Mouse (Mus musculus): ENCODE measurements around the gene Pls3. TPM values are rescaled to one million over a fixed set of nuclear protein-coding genes. Genes with fewer than 3 reads are reported as not detected.

Pls3 gene
- 75.8 and 84.1 TPM in 2 replicates for polyA plus RNA-seq (2016; fragmentation: Nextera tagmentation; extraction: Ambion mirVana)

GRCm38 (mm10) chrX:75874332-75875291, at the start of gene Pls3:
TSS of gene Pls3 (minus strand) at chrX:75875182.
- WGBS: 22% methylated on average over 34 of the region's 45 CpGs

DNA sequence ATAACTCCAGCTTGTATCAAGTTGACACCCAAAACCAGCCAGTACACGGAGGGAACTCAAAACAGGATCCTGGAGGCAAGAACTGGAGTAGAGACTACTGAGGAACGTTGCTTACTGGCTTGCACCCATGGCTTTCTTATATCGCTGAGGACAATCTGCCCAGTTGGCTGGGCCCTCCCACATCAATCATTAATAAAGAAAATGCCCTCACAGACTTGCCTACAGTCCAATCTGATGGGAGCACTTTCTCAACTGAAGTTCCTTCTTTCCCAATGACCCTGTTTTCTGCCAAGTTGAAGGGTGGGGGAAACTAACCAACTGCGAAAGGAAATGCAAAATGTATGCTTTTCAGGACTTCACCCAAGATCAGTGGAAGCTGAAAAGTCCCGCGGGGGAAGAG, 20.7 kb upstream of the Pls3 start:
- DNase-seq (ENCODE audit: low spot score): no peak
- Histone ChIP-seq H3K36me3 (no peaks in the 10 kb centered on the region), H3K4me1 (no peaks in the 10 kb centered on the region), H3K27me3 (ENCODE audit: low read depth, poor library complexity, severe bottlenecking) (no peaks in the 10 kb centered on the region), H3K27ac (replicated peaks) (no peak overlapping the region), H3K4me3 (no peak overlapping the region), H3K9me3 (replicated peaks) (no peaks in the 10 kb centered on the region)
- 65% methylated on average over 6 of the region's 6 CpGs for WGBS

More at GRCm38 (mm10) chrX:75874332-75875291, at the start of gene Pls3:
- peak; percentile 87 for DNase-seq (ENCODE audit: low spot score)
- peak within 1 kb of the TSS; percentile 60 for H3K4me3 ChIP-seq
- no peaks in the 10 kb centered on the region; the same call in 1 of the 2 replicates for H3K27me3 ChIP-seq (ENCODE audit: low read depth, poor library complexity, severe bottlenecking)
- no peaks in the 10 kb centered on the region; the same call in 1 of the 2 replicates for H3K4me1 ChIP-seq
- peak within 1 kb of the TSS; percentile 83 for H3K27ac ChIP-seq (replicated peaks)
- no peaks in the 10 kb centered on the region for H3K36me3 ChIP-seq
- no peaks in the 10 kb centered on the region for H3K9me3 ChIP-seq (replicated peaks)

GRCm38 (mm10) chrX:75875566-75875965, 584 bp upstream of the Pls3 start:
- Histone ChIP-seq H3K4me3 (peak overlapping the region; percentile 60), H3K27me3 (ENCODE audit: low read depth, poor library complexity, severe bottlenecking) (no peaks in the 10 kb centered on the region; the same call in 1 of the 2 replicates), H3K4me1 (no peaks in the 10 kb centered on the region; the same call in 1 of the 2 replicates), H3K36me3 (no peaks in the 10 kb centered on the region), H3K27ac (replicated peaks) (no peak overlapping the region), H3K9me3 (replicated peaks) (no peaks in the 10 kb centered on the region)
- DNase-seq (ENCODE audit: low spot score): no peak
- WGBS: 31% methylated on average over 5 of the region's 5 CpGs

DNA sequence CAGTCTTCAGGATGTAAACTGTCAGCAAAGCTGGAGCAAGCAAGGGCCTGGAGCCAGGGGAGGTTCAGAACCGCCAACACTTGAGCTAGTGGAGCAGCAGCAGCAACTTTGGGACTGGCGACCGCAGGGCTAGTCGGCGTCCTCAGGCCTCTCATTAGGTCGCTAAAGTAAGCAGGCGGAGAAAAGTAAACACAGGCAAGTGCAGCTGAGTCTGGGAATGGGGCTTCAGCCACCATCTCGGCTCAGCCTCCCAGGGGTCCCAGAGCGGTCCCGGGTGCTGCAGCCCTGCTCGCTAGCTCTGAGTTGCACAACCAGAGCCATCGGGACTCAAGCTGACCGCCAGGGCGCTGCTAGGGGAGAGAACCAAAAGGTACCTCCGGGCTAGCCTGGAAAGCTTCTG, 1.2 kb downstream of the Pls3 start:
- Histone ChIP-seq H3K4me3 (peak overlapping the region; percentile 60), H3K36me3 (no peaks in the 10 kb centered on the region), H3K27ac (replicated peaks) (peak overlapping the region; percentile 83), H3K27me3 (ENCODE audit: low read depth, poor library complexity, severe bottlenecking) (no peaks in the 10 kb centered on the region; the same call in 1 of the 2 replicates), H3K4me1 (no peaks in the 10 kb centered on the region; the same call in 1 of the 2 replicates), H3K9me3 (replicated peaks) (no peaks in the 10 kb centered on the region)
- 9% methylated on average over 15 of the region's 15 CpGs for WGBS
- peak; percentile 49 for DNase-seq (ENCODE audit: low spot score)

GRCm38 (mm10) chrX:75873253-75873652, 1.7 kb downstream of the Pls3 start:
- H3K4me3 ChIP-seq: peak overlapping the region; percentile 60

GRCm38 (mm10) chrX:75871855-75872254, 3.1 kb downstream of the Pls3 start:
- Histone ChIP-seq H3K36me3 (no peaks in the 10 kb centered on the region), H3K9me3 (replicated peaks) (no peaks in the 10 kb centered on the region), H3K27ac (replicated peaks) (no peak overlapping the region), H3K4me1 (no peaks in the 10 kb centered on the region; the same call in 1 of the 2 replicates), H3K4me3 (no peak overlapping the region), H3K27me3 (ENCODE audit: low read depth, poor library complexity, severe bottlenecking) (no peaks in the 10 kb centered on the region; the same call in 1 of the 2 replicates)
- WGBS: 83% methylated on average over 2 of the region's 2 CpGs
- DNase-seq (ENCODE audit: low spot score): no peak

More at GRCm38 (mm10) chrX:75873253-75873652, 1.7 kb downstream of the Pls3 start:
- no peaks in the 10 kb centered on the region for H3K36me3 ChIP-seq
- DNase-seq (ENCODE audit: low spot score): no peak
- 25% methylated on average over 4 of the region's 4 CpGs for WGBS
- peak overlapping the region; percentile 83; the same call in 1 of the 2 replicates for H3K27ac ChIP-seq (replicated peaks)
- no peaks in the 10 kb centered on the region for H3K9me3 ChIP-seq (replicated peaks)
- H3K27me3 ChIP-seq (ENCODE audit: low read depth, poor library complexity, severe bottlenecking): no peaks in the 10 kb centered on the region; the same call in 1 of the 2 replicates
- no peaks in the 10 kb centered on the region; the same call in 1 of the 2 replicates for H3K4me1 ChIP-seq

DNA sequence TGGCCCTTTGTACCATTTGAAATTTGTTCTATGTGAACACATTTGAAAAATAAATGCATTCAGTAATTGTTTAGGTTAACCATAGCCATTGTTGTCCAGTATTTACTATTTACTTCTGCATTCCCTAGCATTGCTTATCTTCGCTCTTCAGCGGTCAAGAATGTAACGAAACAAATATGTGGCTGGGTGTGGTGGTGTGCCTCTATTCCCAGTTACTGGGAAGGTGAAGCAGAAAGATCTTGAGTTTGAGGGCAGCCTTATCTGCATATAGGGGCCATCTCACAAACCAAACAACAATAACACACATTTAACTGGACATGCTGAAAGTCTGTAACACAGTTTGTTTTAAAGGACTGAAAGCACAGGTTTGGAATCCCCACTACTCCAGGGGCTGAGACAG, 13.3 kb downstream of the Pls3 start:
- no peaks in the 10 kb centered on the region for H3K36me3 ChIP-seq
- H3K4me1 ChIP-seq: no peaks in the 10 kb centered on the region
- WGBS: 89% methylated on average over 3 of the region's 3 CpGs
- no peak overlapping the region for H3K27ac ChIP-seq (replicated peaks)
- H3K4me3 ChIP-seq: no peak overlapping the region
- no peaks in the 10 kb centered on the region for H3K9me3 ChIP-seq (replicated peaks)
- H3K27me3 ChIP-seq (ENCODE audit: low read depth, poor library complexity, severe bottlenecking): no peaks in the 10 kb centered on the region
- DNase-seq (ENCODE audit: low spot score): no peak

GRCm38 (mm10) chrX:75854294-75854693, 20.7 kb downstream of the Pls3 start:
- WGBS: 91% methylated on average over 3 of the region's 3 CpGs
- no peak for DNase-seq (ENCODE audit: low spot score)
- H3K4me1 ChIP-seq: peaks cover 5% of the 10 kb centered on the region; the same call in 1 of the 2 replicates
- no peaks in the 10 kb centered on the region for H3K27me3 ChIP-seq (ENCODE audit: low read depth, poor library complexity, severe bottlenecking)
- H3K36me3 ChIP-seq: no peaks in the 10 kb centered on the region
- no peak overlapping the region for H3K27ac ChIP-seq (replicated peaks)
- H3K9me3 ChIP-seq (replicated peaks): no peaks in the 10 kb centered on the region
- no peak overlapping the region for H3K4me3 ChIP-seq

GRCm38 (mm10) chrX:75844290-75844689, 30.7 kb downstream of the Pls3 start:
- Histone ChIP-seq H3K27me3 (ENCODE audit: low read depth, poor library complexity, severe bottlenecking) (no peaks in the 10 kb centered on the region), H3K27ac (replicated peaks) (no peak overlapping the region), H3K36me3 (no peaks in the 10 kb centered on the region), H3K9me3 (replicated peaks) (no peaks in the 10 kb centered on the region), H3K4me3 (no peak overlapping the region), H3K4me1 (no peaks in the 10 kb centered on the region)
- no peak for DNase-seq (ENCODE audit: low spot score)
- WGBS: 84% methylated on average over 4 of the region's 4 CpGs

DNA sequence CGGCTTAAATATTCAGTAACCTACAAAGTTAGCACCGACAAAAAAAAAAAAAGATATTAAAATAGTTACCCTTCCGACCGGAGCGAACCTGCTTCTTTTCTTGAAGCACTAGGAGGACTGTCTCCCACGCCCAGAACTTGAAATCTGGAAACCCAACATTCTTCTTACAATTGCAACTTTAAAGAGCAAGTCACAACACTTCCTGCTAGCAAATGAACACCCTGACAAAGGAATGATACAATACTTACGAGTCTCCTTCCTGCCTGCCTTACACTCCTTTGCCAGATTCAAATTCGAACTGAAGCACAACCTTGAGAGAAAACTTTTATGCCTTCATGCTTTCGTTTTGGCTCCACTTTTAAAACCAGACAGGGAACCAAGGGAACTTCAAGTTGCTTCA, 32.1 kb downstream of the Pls3 start:
- no peaks in the 10 kb centered on the region for H3K9me3 ChIP-seq (replicated peaks)
- DNase-seq (ENCODE audit: low spot score): no peak
- no peaks in the 10 kb centered on the region for H3K27me3 ChIP-seq (ENCODE audit: low read depth, poor library complexity, severe bottlenecking)
- H3K27ac ChIP-seq (replicated peaks): no peak overlapping the region
- WGBS: 81% methylated on average over 9 of the region's 9 CpGs
- no peaks in the 10 kb centered on the region for H3K36me3 ChIP-seq
- no peaks in the 10 kb centered on the region for H3K4me1 ChIP-seq
- no peak overlapping the region for H3K4me3 ChIP-seq

DNA sequence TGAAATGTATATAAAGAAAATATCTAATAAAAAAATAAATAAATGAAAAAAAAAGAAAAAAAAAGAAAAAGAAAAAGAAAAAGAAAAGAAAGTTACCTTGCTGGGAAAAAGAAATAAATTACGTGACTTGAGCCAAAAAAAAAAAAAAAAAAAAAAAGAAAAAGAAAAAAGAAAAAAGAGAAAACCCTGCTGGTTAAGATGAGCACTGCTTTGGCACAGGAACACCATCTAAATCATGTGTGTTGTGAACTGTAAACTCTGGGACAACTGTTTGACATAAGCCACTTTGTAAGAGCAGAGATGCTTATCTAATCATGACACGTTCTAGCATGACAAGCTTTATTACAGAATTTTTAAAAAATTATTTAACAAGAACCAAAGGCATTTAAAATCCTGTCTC, 32.9 kb downstream of the Pls3 start:
- 82% methylated on average over 2 of the region's 2 CpGs for whole genome bisulfite sequencing
- H3K27me3 ChIP-seq (ENCODE audit: low read depth, poor library complexity, severe bottlenecking): no peaks in the 10 kb centered on the region
- H3K9me3 ChIP-seq (replicated peaks): no peaks in the 10 kb centered on the region
- DNase-seq (ENCODE audit: low spot score): no peak
- H3K4me1 ChIP-seq: no peaks in the 10 kb centered on the region
- H3K27ac ChIP-seq (replicated peaks): no peak overlapping the region
- no peak overlapping the region for H3K4me3 ChIP-seq
- H3K36me3 ChIP-seq: no peaks in the 10 kb centered on the region

DNA sequence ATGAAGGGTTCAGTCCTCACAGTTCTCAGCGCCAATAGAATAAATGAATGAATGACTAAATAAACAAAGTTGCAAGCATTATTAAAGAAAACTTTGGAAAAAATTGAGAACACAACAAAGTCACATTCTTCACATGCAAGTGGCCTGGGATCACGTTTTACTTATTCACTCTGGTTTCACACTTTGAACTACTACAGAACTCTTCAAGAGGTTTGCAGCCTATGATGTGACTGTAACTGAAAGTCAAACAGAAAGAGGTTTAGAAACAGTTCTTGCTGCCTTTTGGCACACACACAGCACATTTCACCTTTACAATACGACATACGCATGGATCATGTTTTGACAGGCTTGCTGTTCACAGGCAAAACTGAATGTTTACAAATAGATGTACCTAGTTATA, 34.7 kb downstream of the Pls3 start:
- H3K4me1 ChIP-seq: no peaks in the 10 kb centered on the region
- H3K4me3 ChIP-seq: no peak overlapping the region
- no peak for DNase-seq (ENCODE audit: low spot score)
- H3K9me3 ChIP-seq (replicated peaks): no peaks in the 10 kb centered on the region
- no peak overlapping the region for H3K27ac ChIP-seq (replicated peaks)
- no peaks in the 10 kb centered on the region for H3K36me3 ChIP-seq
- H3K27me3 ChIP-seq (ENCODE audit: low read depth, poor library complexity, severe bottlenecking): no peaks in the 10 kb centered on the region
- 90% methylated on average over 4 of the region's 4 CpGs for WGBS

GRCm38 (mm10) chrX:75834836-75835235, 40.1 kb downstream of the Pls3 start:
- no peaks in the 10 kb centered on the region for H3K36me3 ChIP-seq
- H3K27me3 ChIP-seq (ENCODE audit: low read depth, poor library complexity, severe bottlenecking): no peaks in the 10 kb centered on the region
- peaks cover 2% of the 10 kb centered on the region; the same call in 1 of the 2 replicates for H3K4me1 ChIP-seq
- no peaks in the 10 kb centered on the region for H3K9me3 ChIP-seq (replicated peaks)
- WGBS: 75% methylated on average over 2 of the region's 2 CpGs
- H3K4me3 ChIP-seq: no peak overlapping the region
- DNase-seq (ENCODE audit: low spot score): no peak
- no peak overlapping the region for H3K27ac ChIP-seq (replicated peaks)

Measured in midbrain, embryonic 10.5 days (tissue).